ENCODE assay signal across 8 mouse cellular contexts in the genomic region with DNA sequence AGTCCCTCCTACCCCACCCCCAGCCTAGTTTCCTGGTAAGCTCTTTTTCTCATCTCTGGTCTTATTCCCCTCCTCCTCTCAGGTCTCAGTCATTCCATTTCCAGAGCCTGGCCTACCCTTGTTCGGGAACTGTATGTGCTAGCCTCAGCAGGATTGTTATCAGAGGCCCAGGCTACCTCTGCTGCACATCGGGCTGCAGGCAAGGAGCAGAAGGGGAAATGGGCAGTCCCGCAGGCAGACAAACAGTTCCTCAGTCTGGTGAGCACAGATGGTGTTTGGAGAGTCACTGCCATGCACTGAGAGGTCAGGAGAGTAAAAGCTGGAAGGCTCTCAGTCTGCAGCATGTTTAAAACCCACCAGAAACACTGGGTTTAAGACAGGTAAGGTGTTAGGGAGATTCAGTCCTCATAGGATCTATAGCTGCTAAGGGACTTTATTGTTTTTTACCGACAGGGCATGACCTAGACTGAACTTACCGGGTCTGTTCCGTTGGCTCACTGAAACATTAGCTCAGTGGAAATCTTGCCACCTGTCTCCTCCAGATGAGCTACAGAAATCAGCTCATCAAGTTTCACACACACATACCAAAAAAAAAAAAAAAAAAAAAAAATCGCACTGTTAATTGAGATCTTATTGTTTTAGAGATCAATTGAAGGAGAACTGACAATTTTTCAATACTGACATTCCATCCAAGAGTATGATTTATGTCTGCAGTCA.
DNase-seq lines count a peak whose midpoint lies in the region; ATAC-seq and TF ChIP-seq lines count a peak whose summit lies in the region.

No protein-coding gene starts in this region.

- peak; percentile 50 for ATAC-seq in megakaryocyte-erythroid progenitor cell, adult 5-6 weeks (replicated peaks; ENCODE audit: low FRiP score, low TSS enrichment, poor library complexity, severe bottlenecking)

- H3K4me1 ChIP-seq in cortical plate, adult 2 months (ENCODE audit: control insufficient read depth, insufficient read depth, low read length): peaks cover 6% of the 10 kb centered on the region

- H3K4me3 ChIP-seq in cortical plate, adult 2 months (ENCODE audit: insufficient read depth, low read length): no peak overlapping the region

- no peak for TF ChIP-seq CTCF in cortical plate, adult 2 months (IDR thresholded peaks at IDR 0.05; ENCODE audit: extremely low read depth, insufficient read depth, low read length)

- peak overlapping the region; percentile 12; the same call in 1 of the 2 replicates for H3K27ac ChIP-seq in cortical plate, adult 2 months (ENCODE audit: insufficient read depth, low read length)

- peak; percentile 49 for DNase-seq in layer of hippocampus, adult 11-12 months (ENCODE audit: low spot score)
- DNase-seq in layer of hippocampus, adult 9-10 months (ENCODE audit: low spot score): no peak
- peak; percentile 30 for DNase-seq in MEL-GATA-1-ER (ENCODE audit: extremely low read depth, low read depth)
- no peak for DNase-seq in ovary, postnatal 14 days (ENCODE audit: low spot score)
- DNase-seq in right cerebral cortex, adult 2 months (ENCODE audit: low spot score in 2 of 2): no peak
- no peak for DNase-seq in gastrocnemius, postnatal 4 days (ENCODE audit: low spot score in 2 of 2)

- TF ChIP-seq POLR2A in cortical plate, adult 2 months (IDR thresholded peaks at IDR 0.05; ENCODE audit: extremely low read depth, insufficient read depth, low read length): no peak

Comparison
In these comparisons a context has a peak if more than half of its experiments do, and no peak if none do; other contexts are left out.
1. DNase-seq: peak in layer of hippocampus, adult 11-12 months (single experiment) and MEL-GATA-1-ER (single experiment); none in layer of hippocampus, adult 9-10 months (single experiment), ovary, postnatal 14 days (single experiment), right cerebral cortex, adult 2 months (0 of 2) and gastrocnemius, postnatal 4 days (0 of 2).